Mouse (Mus musculus) hindbrain, embryonic 14.5 days (tissue): ENCODE measurements around the gene Chchd2. TPM values are rescaled to one million over a fixed set of nuclear protein-coding genes. Genes with fewer than 3 reads are reported as not detected.
A peak's percentile ranks its signal among the peaks of the same experiment; 100 is the strongest.
"Not testable (repeated sequence)": the region's sequence is repeated elsewhere in the genome, so short reads cannot be mapped to it uniquely, and the experiment has no call there.

Experiments
- ATAC-seq: fragments of 200-750 bp; cut with Nextera tagmentation; 2 replicates; pipeline ENCODE4 v1.8.0; 2017; ENCODE audit warnings: moderate number of reproducible peaks, mild to moderate bottlenecking, moderate TSS enrichment, moderate library complexity; ENCODE audit not compliant: low FRiP score
- DNase-seq: peaks from one replicate; pipeline ENCODE4 v3.0.0-alpha.2; 2015; ENCODE audit warnings: low spot score
- H3K27ac ChIP-seq: fragments of 300-500 bp; sonication (generic); 2 replicates; pipeline ENCODE4 v1.5.1; 2014; ENCODE audit warnings: mild to moderate bottlenecking, moderate library complexity
- H3K27me3 ChIP-seq: fragments of 300-500 bp; sonication (generic); 2 replicates; pipeline ENCODE4 v1.6.1; 2014; ENCODE audit warnings: mild to moderate bottlenecking, low read length, mixed read lengths; ENCODE audit not compliant: control insufficient read depth, insufficient read depth
- H3K36me3 ChIP-seq: fragments of 300-500 bp; sonication (generic); replicated peaks from 2 replicates; pipeline ENCODE4 v1.6.1; 2014; ENCODE audit not compliant: control insufficient read depth, insufficient read depth
- H3K4me1 ChIP-seq: fragments of 300-500 bp; sonication (generic); replicated peaks from 2 replicates; pipeline ENCODE4 v1.6.1; 2014; ENCODE audit warnings: antibody characterized with exemption, low read length, mixed read lengths; ENCODE audit not compliant: control insufficient read depth, insufficient read depth
- H3K4me2 ChIP-seq: fragments of 300-500 bp; sonication (generic); replicated peaks from 2 replicates; pipeline ENCODE4 v1.6.1; 2014; ENCODE audit warnings: mild to moderate bottlenecking, moderate library complexity
- H3K4me3 ChIP-seq: fragments of 300-500 bp; sonication (generic); replicated peaks from 2 replicates; pipeline ENCODE4 v1.5.1; 2014; ENCODE audit warnings: mild to moderate bottlenecking, low read length
- H3K9ac ChIP-seq: fragments of 300-500 bp; sonication (generic); 2 replicates; pipeline ENCODE4 v1.6.1; 2014
- H3K9me3 ChIP-seq: fragments of 300-500 bp; sonication (generic); 2 replicates; pipeline ENCODE4 v1.6.1; 2016; ENCODE audit warnings: low read length; ENCODE audit not compliant: control insufficient read depth
- WGBS: fragments of 180-500 bp; shearing (Covaris S2); extraction: QIAGEN DNeasy Blood & Tissue Kit; methylation state at CpG from one replicate; pipeline ENCODE4 v1.1.7; 2014; 5-methylcytosine and 5-hydroxymethylcytosine counted together
- polyA plus RNA-seq: library from polyadenylated mRNA; unstranded; fragments of >200 nt; fragmentation: Nextera tagmentation; extraction: Ambion mirVana; gene quantifications from 2 replicates; pipeline ENCODE4 v1.2.1, GENCODE M21; 2014

The Chchd2 gene
- polyA plus RNA-seq, 1 experiment from 2014 or later, result 793 TPM

- not testable (repeated sequence) for H3K4me3 ChIP-seq, H3K9ac ChIP-seq, H3K27ac ChIP-seq, H3K9me3 ChIP-seq, H3K4me2 ChIP-seq, DNase-seq, H3K36me3 ChIP-seq, ATAC-seq, H3K4me1 ChIP-seq, H3K27me3 ChIP-seq
- WGBS, result 87% methylated on average over 11 of the region's 11 CpGs
Observed at GRCm38 (mm10) chr5:129915491-129915890, 28.2 kb upstream of the Chchd2 start.

- no peaks in the 10 kb centered on the region for H3K36me3 ChIP-seq
- ATAC-seq, result no peak
- H3K4me2 ChIP-seq, result no peak overlapping the region
- peaks cover 3% of the 10 kb centered on the region; the same call in 1 of the 2 replicates for H3K4me1 ChIP-seq
- no peaks in the 10 kb centered on the region for H3K27me3 ChIP-seq
- no peak overlapping the region for H3K4me3 ChIP-seq
- H3K27ac ChIP-seq, result no peak overlapping the region
- no peak overlapping the region for H3K9ac ChIP-seq
- DNase-seq, result no peak
- no peaks in the 10 kb centered on the region for H3K9me3 ChIP-seq
- 28% methylated on average over 2 of the region's 2 CpGs for WGBS
Observed at GRCm38 (mm10) chr5:129914024-129914423, 26.8 kb upstream of the Chchd2 start.

DNA sequence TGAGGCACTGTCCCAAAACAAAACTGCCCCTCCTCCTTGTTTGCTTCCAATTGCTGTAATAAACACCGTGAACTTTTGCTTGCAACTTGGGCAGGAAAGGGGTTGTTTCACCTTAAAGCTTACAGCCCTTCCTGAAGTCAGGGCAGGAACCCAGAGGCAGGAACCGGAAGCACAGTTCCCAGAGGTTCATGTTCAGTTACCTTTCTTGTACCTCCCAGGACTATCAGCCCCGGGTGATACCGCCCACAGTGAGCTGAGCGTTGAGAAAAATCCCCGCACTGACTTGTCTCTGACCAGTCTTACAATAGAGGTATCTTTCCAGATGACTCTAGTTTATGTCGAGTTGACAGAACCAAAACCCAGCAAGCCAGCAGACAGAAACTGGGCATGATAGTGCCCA, 22.3 kb upstream of the Chchd2 start:
- DNase-seq (no peak), ATAC-seq (no peak)
- peaks cover 5% of the 10 kb centered on the region; the same call in 1 of the 2 replicates for H3K4me1 ChIP-seq
- H3K9ac ChIP-seq, result no peak overlapping the region
- peak overlapping the region; percentile 70; the same call in 1 of the 2 replicates for H3K4me2 ChIP-seq
- no peak overlapping the region for H3K4me3 ChIP-seq
- H3K36me3 ChIP-seq, result no peaks in the 10 kb centered on the region
- no peaks in the 10 kb centered on the region for H3K27me3 ChIP-seq
- no peaks in the 10 kb centered on the region for H3K9me3 ChIP-seq
- no peak overlapping the region for H3K27ac ChIP-seq
- 86% methylated on average over 7 of the region's 7 CpGs for WGBS

GRCm38 (mm10) chr5:129909147-129909546, 21.9 kb upstream of the Chchd2 start:
- WGBS, result 73% methylated on average over 9 of the region's 9 CpGs
- peak overlapping the region; percentile 70 for H3K4me2 ChIP-seq
- H3K36me3 ChIP-seq, result peaks cover under 1% of the 10 kb centered on the region; the same call in 1 of the 2 replicates
- no peaks in the 10 kb centered on the region for H3K27me3 ChIP-seq
- no peaks in the 10 kb centered on the region for H3K9me3 ChIP-seq
- peak overlapping the region; percentile 70 for H3K9ac ChIP-seq
- ATAC-seq (no peak), DNase-seq (no peak)
- peak overlapping the region; percentile 98 for H3K27ac ChIP-seq
- peak overlapping the region; percentile 48 for H3K4me3 ChIP-seq
- peaks cover 5% of the 10 kb centered on the region; the same call in 1 of the 2 replicates for H3K4me1 ChIP-seq

GRCm38 (mm10) chr5:129908242-129908965, 21.1 kb upstream of the Chchd2 start, which contains the start of gene Nupr1l:
Nupr1l (plus strand) TSS chr5:129908540.
- H3K36me3 ChIP-seq, result peaks cover 4% of the 10 kb centered on the region; the same call in 1 of the 2 replicates
- no peaks in the 10 kb centered on the region for H3K9me3 ChIP-seq

DNA sequence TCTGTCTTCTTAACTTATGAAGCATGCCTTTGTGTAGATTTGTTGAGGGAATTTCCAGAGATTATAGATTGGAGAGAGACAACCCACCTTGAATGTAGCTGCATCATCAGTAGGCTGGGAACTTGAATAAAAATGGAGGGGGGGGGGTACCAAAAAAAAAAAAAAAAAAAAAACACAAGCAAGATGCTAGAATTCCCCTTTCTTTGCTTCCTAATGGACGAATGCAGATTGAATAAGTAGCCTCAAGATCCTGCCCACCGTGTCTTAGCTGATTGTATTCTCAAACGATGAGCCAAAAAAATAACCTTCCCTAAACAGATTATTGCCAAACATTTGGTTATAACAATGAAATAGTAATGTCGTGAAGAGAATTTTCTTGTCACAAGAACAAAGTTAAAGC, 20.5 kb upstream of the Chchd2 start:
- DNase-seq, result no peak
- H3K4me3 ChIP-seq, result peak overlapping the region; percentile 48
- WGBS, result 20% methylated on average over 4 of the region's 4 CpGs
- peaks cover 10% of the 10 kb centered on the region for H3K36me3 ChIP-seq
- H3K9ac ChIP-seq, result peak overlapping the region; percentile 70
- no peak for ATAC-seq
- no peaks in the 10 kb centered on the region for H3K9me3 ChIP-seq
- H3K4me1 ChIP-seq, result peaks cover 5% of the 10 kb centered on the region; the same call in 1 of the 2 replicates
- no peaks in the 10 kb centered on the region for H3K27me3 ChIP-seq
- H3K27ac ChIP-seq, result peak overlapping the region; percentile 98
- H3K4me2 ChIP-seq, result peak overlapping the region; percentile 70

More at GRCm38 (mm10) chr5:129908242-129908965, 21.1 kb upstream of the Chchd2 start, which contains the start of gene Nupr1l:
- peaks cover 5% of the 10 kb centered on the region; the same call in 1 of the 2 replicates for H3K4me1 ChIP-seq
- H3K27ac ChIP-seq, result peak within 1 kb of the TSS; percentile 98
- peak within 1 kb of the TSS; percentile 70 for H3K9ac ChIP-seq
- no peaks in the 10 kb centered on the region for H3K27me3 ChIP-seq
- DNase-seq (peak; percentile 96), ATAC-seq (peak; percentile 96)
- H3K4me3 ChIP-seq, result peak within 1 kb of the TSS; percentile 48
- WGBS, result under 1% methylated on average over 63 of the region's 63 CpGs
- H3K4me2 ChIP-seq, result peak within 1 kb of the TSS; percentile 70

GRCm38 (mm10) chr5:129898449-129898848, 11.2 kb upstream of the Chchd2 start, which contains the start of gene Phkg1:
Phkg1 (minus strand) TSS chr5:129898549.
- no peaks in the 10 kb centered on the region for H3K9me3 ChIP-seq
- H3K27me3 ChIP-seq, result no peaks in the 10 kb centered on the region
- H3K4me3 ChIP-seq, result no peak within 1 kb of the TSS
- no peak within 1 kb of the TSS for H3K9ac ChIP-seq
- no peak within 1 kb of the TSS for H3K27ac ChIP-seq
- H3K4me1 ChIP-seq, result peaks cover 8% of the 10 kb centered on the region
- 93% methylated on average over 1 of the region's 1 CpGs for WGBS
- no peak for DNase-seq
- ATAC-seq, result no peak
- H3K4me2 ChIP-seq, result no peak within 1 kb of the TSS
- H3K36me3 ChIP-seq, result peaks cover 27% of the 10 kb centered on the region

- ATAC-seq, result peak; percentile 100
- WGBS, result 2% methylated on average over 44 of the region's 44 CpGs
- H3K9ac ChIP-seq, result peak within 1 kb of the TSS; percentile 71
- H3K27me3 ChIP-seq, result no peaks in the 10 kb centered on the region
- peaks cover 8% of the 10 kb centered on the region for H3K4me1 ChIP-seq
- DNase-seq, result peak; percentile 91
- peak within 1 kb of the TSS; percentile 88 for H3K4me2 ChIP-seq
- 0 out of 2 replicates have a peak, but pooled peaks cover 1% of the 10 kb centered on the region for H3K36me3 ChIP-seq
- no peaks in the 10 kb centered on the region for H3K9me3 ChIP-seq
- peak within 1 kb of the TSS; percentile 78 for H3K4me3 ChIP-seq
- 0 out of 2 replicates have a peak within 1 kb of the TSS, but pooled peaks have one; percentile 47 for H3K27ac ChIP-seq
Observed at GRCm38 (mm10) chr5:129895198-129896088, 8.2 kb upstream of the Chchd2 start, which contains the start of gene Zbed5. Zbed5 (plus strand) TSS chr5:129895723.

GRCm38 (mm10) chr5:129890390-129890789, 3.1 kb upstream of the Chchd2 start:
- not testable (repeated sequence) for H3K4me1 ChIP-seq, H3K27ac ChIP-seq, ATAC-seq, H3K9ac ChIP-seq, H3K9me3 ChIP-seq, H3K4me3 ChIP-seq, H3K36me3 ChIP-seq, H3K27me3 ChIP-seq, DNase-seq, H3K4me2 ChIP-seq
- WGBS, result 90% methylated on average over 4 of the region's 7 CpGs
